Mouse (Mus musculus): ENCODE measurements at regions not wholly inside any gene's neighbourhood (a gene's known extent, or its start where the extent isn't known, plus 50 kb on each side); places are given as distances from the start of the nearest gene placed in this dataset.

DNA sequence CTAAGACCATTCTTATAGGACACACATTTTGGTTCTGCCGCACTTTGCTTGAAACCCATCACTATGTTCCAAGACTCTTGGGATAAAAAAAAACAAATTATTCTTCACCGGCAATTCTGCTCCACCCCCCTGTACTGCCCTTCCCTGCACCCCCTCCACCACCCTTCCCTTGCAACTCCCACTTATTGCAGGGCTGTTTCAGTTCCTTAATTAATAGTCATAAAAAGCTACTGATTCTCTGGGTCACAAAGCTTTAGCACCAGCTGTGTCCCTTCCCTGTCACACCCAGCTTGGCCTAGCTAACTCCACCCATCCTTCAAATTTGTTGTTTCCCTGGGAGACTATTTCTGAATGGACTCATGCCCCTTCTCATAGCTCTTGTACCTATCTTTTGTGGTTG is 687.4 kb downstream of the Gm826 start:
- no peak for TF ChIP-seq CTCF (IDR thresholded peaks at IDR 0.05; ENCODE audit: low read depth, low read length)
- no peak for TF ChIP-seq GATA2 (IDR thresholded peaks at IDR 0.05; ENCODE audit: borderline replicate concordance, low read depth, low read length)
- no peak for TF ChIP-seq POLR2AphosphoS5 (IDR thresholded peaks at IDR 0.05; ENCODE audit: insufficient replicate concordance, low read depth, low read length)
- TF ChIP-seq TAL1 (conservative IDR thresholded peaks at IDR 0.05; ENCODE audit: low read depth, low read length): no peak
- TF ChIP-seq GATA1 (IDR thresholded peaks at IDR 0.05; ENCODE audit: borderline replicate concordance, low read length): no peak
- Histone ChIP-seq H3K36me3 (replicated peaks) (no peaks in the 10 kb centered on the region), H3K4me3 (ENCODE audit: low read depth, low read length) (no peak overlapping the region), H3K9me3 (replicated peaks) (peaks cover 18% of the 10 kb centered on the region), H3K4me1 (ENCODE audit: insufficient read depth, low read depth, low read length) (no peaks in the 10 kb centered on the region), H3K27me3 (ENCODE audit: insufficient read depth, low read length) (no peaks in the 10 kb centered on the region)
- ATAC-seq (ENCODE audit: extremely low read depth, insufficient number of reproducible peaks, low FRiP score, poor library complexity, severe bottlenecking) (no peak), DNase-seq (ENCODE audit: low spot score) (no peak)

DNA sequence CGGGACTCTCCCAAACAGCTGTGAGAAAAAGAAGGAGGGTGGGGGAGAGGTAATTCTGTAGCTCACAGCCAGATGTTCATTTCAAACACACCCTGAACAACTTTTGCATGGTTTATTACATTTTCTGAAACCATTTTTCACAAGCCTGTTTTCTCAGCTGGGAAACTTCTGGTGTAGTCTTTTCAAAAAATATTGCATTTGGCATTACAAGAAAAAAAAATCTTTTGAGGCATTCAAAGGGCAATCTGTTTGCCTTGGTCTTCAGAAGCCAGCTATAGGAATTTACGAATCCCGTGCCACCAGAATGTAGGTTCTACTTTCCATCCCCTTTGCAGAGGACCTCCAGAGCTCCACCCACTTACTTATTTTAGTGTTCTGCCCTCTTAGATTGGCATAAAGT is 681.7 kb downstream of the Gm826 start:
- no peak for ATAC-seq (ENCODE audit: extremely low read depth, insufficient number of reproducible peaks, low FRiP score, poor library complexity, severe bottlenecking)
- H3K27me3 ChIP-seq (ENCODE audit: insufficient read depth, low read length): no peaks in the 10 kb centered on the region
- no peaks in the 10 kb centered on the region for H3K36me3 ChIP-seq (replicated peaks)
- TF ChIP-seq GATA2 (IDR thresholded peaks at IDR 0.05; ENCODE audit: borderline replicate concordance, low read depth, low read length) (no peak), POLR2AphosphoS5 (IDR thresholded peaks at IDR 0.05; ENCODE audit: insufficient replicate concordance, low read depth, low read length) (no peak), GATA1 (IDR thresholded peaks at IDR 0.05; ENCODE audit: borderline replicate concordance, low read length) (no peak), TAL1 (conservative IDR thresholded peaks at IDR 0.05; ENCODE audit: low read depth, low read length) (no peak), CTCF (IDR thresholded peaks at IDR 0.05; ENCODE audit: low read depth, low read length) (no peak)
- no peak overlapping the region for H3K4me3 ChIP-seq (ENCODE audit: low read depth, low read length)
- H3K9me3 ChIP-seq (replicated peaks): peaks cover 15% of the 10 kb centered on the region
- DNase-seq (ENCODE audit: low spot score): no peak
- no peaks in the 10 kb centered on the region for H3K4me1 ChIP-seq (ENCODE audit: insufficient read depth, low read depth, low read length)

DNA sequence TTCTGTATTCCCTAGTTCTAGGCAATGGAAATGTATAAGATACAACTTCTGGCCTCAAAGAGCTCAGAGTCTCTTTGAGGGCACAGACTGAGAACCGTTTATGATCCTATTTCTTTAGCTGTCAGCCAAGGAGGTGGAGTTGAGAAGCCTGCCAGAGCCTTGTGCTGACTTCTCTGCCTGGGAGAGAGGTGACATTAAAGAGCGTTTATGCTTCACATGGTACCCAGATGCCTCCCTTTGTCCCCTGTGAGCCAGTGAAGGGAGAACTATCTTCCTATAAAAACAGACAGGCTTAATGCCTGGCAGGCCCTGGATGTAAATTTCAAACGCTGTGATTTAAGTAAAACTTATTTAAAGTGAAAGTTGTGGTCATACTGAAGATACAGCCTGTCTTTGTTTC is 657.1 kb downstream of the Gm826 start:
- H3K9me3 ChIP-seq (replicated peaks): peaks cover 36% of the 10 kb centered on the region
- H3K36me3 ChIP-seq (replicated peaks): no peaks in the 10 kb centered on the region
- no peak overlapping the region for H3K4me3 ChIP-seq (ENCODE audit: low read depth, low read length)
- no peaks in the 10 kb centered on the region for H3K4me1 ChIP-seq (ENCODE audit: insufficient read depth, low read depth, low read length)
- no peak for ATAC-seq (ENCODE audit: extremely low read depth, insufficient number of reproducible peaks, low FRiP score, poor library complexity, severe bottlenecking)
- DNase-seq (ENCODE audit: low spot score): no peak
- no peak for TF ChIP-seq GATA1 (IDR thresholded peaks at IDR 0.05; ENCODE audit: borderline replicate concordance, low read length)
- no peak for TF ChIP-seq CTCF (IDR thresholded peaks at IDR 0.05; ENCODE audit: low read depth, low read length)
- no peak for TF ChIP-seq TAL1 (conservative IDR thresholded peaks at IDR 0.05; ENCODE audit: low read depth, low read length)
- TF ChIP-seq GATA2 (IDR thresholded peaks at IDR 0.05; ENCODE audit: borderline replicate concordance, low read depth, low read length): no peak
- no peak for TF ChIP-seq POLR2AphosphoS5 (IDR thresholded peaks at IDR 0.05; ENCODE audit: insufficient replicate concordance, low read depth, low read length)
- no peaks in the 10 kb centered on the region for H3K27me3 ChIP-seq (ENCODE audit: insufficient read depth, low read length)

DNA sequence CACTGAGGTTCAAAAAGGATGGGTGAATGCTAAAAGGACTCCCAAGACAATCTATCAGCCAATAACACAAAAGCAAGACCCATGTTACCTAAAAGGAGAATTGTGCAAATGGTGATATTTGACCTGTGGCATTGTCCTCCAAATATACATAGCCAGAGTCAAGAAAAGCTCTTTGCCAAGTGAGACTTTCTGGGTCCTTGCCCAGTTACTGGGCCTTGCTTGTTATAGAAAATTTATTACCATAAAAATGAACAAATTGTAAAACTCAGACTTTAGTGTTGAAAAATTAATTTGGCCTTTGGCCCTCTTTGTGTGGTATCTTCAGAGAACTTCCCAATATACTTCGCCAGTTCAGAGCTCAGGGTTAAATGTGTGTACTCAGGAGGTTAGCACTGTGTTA is 653.3 kb downstream of the Gm826 start:
- H3K4me1 ChIP-seq (ENCODE audit: insufficient read depth, low read depth, low read length): no peaks in the 10 kb centered on the region
- H3K27me3 ChIP-seq (ENCODE audit: insufficient read depth, low read length): no peaks in the 10 kb centered on the region
- ATAC-seq (ENCODE audit: extremely low read depth, insufficient number of reproducible peaks, low FRiP score, poor library complexity, severe bottlenecking) (no peak), DNase-seq (ENCODE audit: low spot score) (no peak)
- TF ChIP-seq POLR2AphosphoS5 (IDR thresholded peaks at IDR 0.05; ENCODE audit: insufficient replicate concordance, low read depth, low read length): no peak
- TF ChIP-seq CTCF (IDR thresholded peaks at IDR 0.05; ENCODE audit: low read depth, low read length): no peak
- no peak for TF ChIP-seq TAL1 (conservative IDR thresholded peaks at IDR 0.05; ENCODE audit: low read depth, low read length)
- no peak for TF ChIP-seq GATA2 (IDR thresholded peaks at IDR 0.05; ENCODE audit: borderline replicate concordance, low read depth, low read length)
- TF ChIP-seq GATA1 (IDR thresholded peaks at IDR 0.05; ENCODE audit: borderline replicate concordance, low read length): no peak
- H3K4me3 ChIP-seq (ENCODE audit: low read depth, low read length): no peak overlapping the region
- H3K36me3 ChIP-seq (replicated peaks): no peaks in the 10 kb centered on the region
- peaks cover 25% of the 10 kb centered on the region for H3K9me3 ChIP-seq (replicated peaks)

DNA sequence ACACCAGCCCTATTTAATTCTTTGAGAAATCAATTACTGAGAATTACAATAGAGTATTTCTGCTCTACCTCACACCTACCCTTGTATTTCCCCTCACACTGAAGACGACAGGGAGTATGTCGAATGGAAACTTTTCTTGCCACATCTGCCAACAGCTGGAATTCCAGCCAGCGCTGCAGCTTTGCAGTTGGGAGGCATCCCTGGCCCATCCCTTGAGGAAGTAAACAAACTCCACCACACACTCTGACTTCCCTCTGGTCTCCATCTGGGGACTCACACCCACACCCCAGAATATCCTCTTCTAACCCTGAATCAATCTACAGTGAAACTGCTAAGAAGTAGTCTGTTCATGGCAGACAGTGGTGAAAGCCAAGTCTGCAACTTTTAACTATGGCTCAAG is 630.9 kb downstream of the Gm826 start:
- TF ChIP-seq TAL1 (conservative IDR thresholded peaks at IDR 0.05; ENCODE audit: low read depth, low read length) (no peak), GATA1 (IDR thresholded peaks at IDR 0.05; ENCODE audit: borderline replicate concordance, low read length) (no peak), GATA2 (IDR thresholded peaks at IDR 0.05; ENCODE audit: borderline replicate concordance, low read depth, low read length) (no peak), POLR2AphosphoS5 (IDR thresholded peaks at IDR 0.05; ENCODE audit: insufficient replicate concordance, low read depth, low read length) (no peak), CTCF (IDR thresholded peaks at IDR 0.05; ENCODE audit: low read depth, low read length) (no peak)
- DNase-seq (ENCODE audit: low spot score): no peak
- no peak for ATAC-seq (ENCODE audit: extremely low read depth, insufficient number of reproducible peaks, low FRiP score, poor library complexity, severe bottlenecking)
- Histone ChIP-seq H3K4me3 (ENCODE audit: low read depth, low read length) (no peak overlapping the region), H3K27me3 (ENCODE audit: insufficient read depth, low read length) (no peaks in the 10 kb centered on the region), H3K9me3 (replicated peaks) (peaks cover 23% of the 10 kb centered on the region), H3K36me3 (replicated peaks) (no peaks in the 10 kb centered on the region), H3K4me1 (ENCODE audit: insufficient read depth, low read depth, low read length) (no peaks in the 10 kb centered on the region)

DNA sequence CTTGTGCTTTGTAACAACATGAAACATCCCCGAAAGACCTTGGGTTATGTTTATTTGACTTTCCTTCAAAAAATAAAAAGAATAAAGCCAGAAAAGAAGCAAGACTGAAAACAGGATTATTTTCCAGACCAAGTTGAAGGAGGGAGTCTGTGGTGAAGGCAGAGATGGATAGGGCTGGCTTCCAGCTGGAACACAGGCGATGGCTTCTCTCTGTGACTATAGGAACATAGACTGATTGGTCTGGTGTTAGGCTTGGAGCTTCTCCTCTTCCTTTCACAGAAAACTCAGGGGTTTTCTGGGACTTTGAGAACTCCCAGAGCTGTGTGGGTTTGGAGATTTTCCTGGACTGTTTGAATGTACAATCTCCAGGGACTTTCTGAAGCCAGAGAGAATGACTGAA is 625.8 kb downstream of the Gm826 start:
- no peaks in the 10 kb centered on the region for H3K4me1 ChIP-seq (ENCODE audit: insufficient read depth, low read depth, low read length)
- no peak for DNase-seq (ENCODE audit: low spot score)
- no peaks in the 10 kb centered on the region for H3K27me3 ChIP-seq (ENCODE audit: insufficient read depth, low read length)
- H3K9me3 ChIP-seq (replicated peaks): peaks cover 18% of the 10 kb centered on the region
- no peak for ATAC-seq (ENCODE audit: extremely low read depth, insufficient number of reproducible peaks, low FRiP score, poor library complexity, severe bottlenecking)
- TF ChIP-seq TAL1 (conservative IDR thresholded peaks at IDR 0.05; ENCODE audit: low read depth, low read length) (no peak), CTCF (IDR thresholded peaks at IDR 0.05; ENCODE audit: low read depth, low read length) (no peak), GATA1 (IDR thresholded peaks at IDR 0.05; ENCODE audit: borderline replicate concordance, low read length) (no peak), GATA2 (IDR thresholded peaks at IDR 0.05; ENCODE audit: borderline replicate concordance, low read depth, low read length) (no peak), POLR2AphosphoS5 (IDR thresholded peaks at IDR 0.05; ENCODE audit: insufficient replicate concordance, low read depth, low read length) (no peak)
- no peak overlapping the region for H3K4me3 ChIP-seq (ENCODE audit: low read depth, low read length)
- no peaks in the 10 kb centered on the region for H3K36me3 ChIP-seq (replicated peaks)

All from G1E (cell line).